Mouse (Mus musculus) stomach, embryonic 16.5 days (tissue): ENCODE measurements at regions not wholly inside any gene's neighbourhood (a gene's known extent, or its start where the extent isn't known, plus 50 kb on each side); places are given as distances from the start of the nearest gene placed in this dataset.

ENCODE experiments used
- ATAC-seq: fragments of 200-750 bp; cut with Nextera tagmentation; 2 replicates; pipeline ENCODE4 v1.8.0; 2017; ENCODE audit warnings: moderate number of reproducible peaks, moderate TSS enrichment; ENCODE audit not compliant: insufficient read depth, low FRiP score
- H3K27ac ChIP-seq: fragments of 300-500 bp; sonication (generic); 2 replicates; pipeline ENCODE4 v1.5.1; 2014; ENCODE audit warnings: low read length
- H3K27me3 ChIP-seq: fragments of 300-500 bp; sonication (generic); 2 replicates; pipeline ENCODE4 v1.6.1; 2014; ENCODE audit warnings: low read length, control low read depth, mixed read lengths; ENCODE audit not compliant: control insufficient read depth, insufficient read depth
- H3K36me3 ChIP-seq: fragments of 300-500 bp; sonication (generic); 2 replicates; pipeline ENCODE4 v1.6.1; 2014; ENCODE audit warnings: low read length; ENCODE audit not compliant: control insufficient read depth, insufficient read depth
- H3K4me1 ChIP-seq: fragments of 300-500 bp; sonication (generic); 2 replicates; pipeline ENCODE4 v1.6.1; 2014; ENCODE audit warnings: low read length, control low read depth, mixed read lengths; ENCODE audit not compliant: control insufficient read depth, insufficient read depth
- H3K4me2 ChIP-seq: fragments of 300-500 bp; sonication (generic); 2 replicates; pipeline ENCODE4 v1.6.1; 2014; ENCODE audit warnings: low read depth, low read length, mixed read lengths
- H3K4me3 ChIP-seq: fragments of 300-500 bp; sonication (generic); replicated peaks from 2 replicates; pipeline ENCODE4 v1.5.1; 2014; ENCODE audit warnings: mild to moderate bottlenecking, low read length
- H3K9ac ChIP-seq: fragments of 300-500 bp; sonication (generic); 2 replicates; pipeline ENCODE4 v1.6.1; 2014; ENCODE audit warnings: low read length
- H3K9me3 ChIP-seq: fragments of 300-500 bp; sonication (generic); replicated peaks from 2 replicates; pipeline ENCODE4 v1.6.1; 2016; ENCODE audit warnings: low read length, control low read depth; ENCODE audit not compliant: control insufficient read depth
- WGBS: fragments of 180-500 bp; shearing (Covaris S2); extraction: QIAGEN DNeasy Blood & Tissue Kit; methylation state at CpG from one replicate; pipeline ENCODE4 v1.1.7; 2014; 5-methylcytosine and 5-hydroxymethylcytosine counted together

DNA sequence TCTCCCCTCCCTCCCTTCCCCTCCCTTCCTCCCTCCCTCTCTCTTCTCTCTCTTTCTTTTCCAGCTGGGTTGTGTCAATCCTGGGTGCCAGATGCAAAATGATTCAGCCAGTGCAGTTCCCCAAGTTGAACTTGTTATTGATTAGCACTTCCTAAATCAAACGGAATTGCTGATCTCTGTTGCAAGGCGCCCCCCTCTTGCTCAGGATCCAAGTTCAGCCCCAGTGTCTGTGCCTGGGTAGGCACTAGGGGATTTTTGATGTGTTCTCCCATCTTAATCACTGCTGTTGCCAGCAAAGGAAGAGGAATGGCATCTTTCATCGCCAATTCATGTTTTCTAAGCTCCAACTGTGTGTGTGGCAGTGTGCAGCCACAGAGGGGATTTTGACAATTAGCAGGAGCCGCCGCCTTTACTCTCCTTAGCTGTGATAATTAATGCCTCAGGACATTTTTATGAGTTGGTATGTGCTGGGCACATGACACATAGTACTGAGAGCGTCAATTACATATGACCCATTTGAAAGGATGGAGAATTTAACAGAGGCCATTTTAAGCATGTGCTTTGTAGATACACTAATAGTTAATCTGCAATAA lies 125.9 kb upstream of the Veph1 start:
- WGBS: 53% methylated on average over 6 of the region's 6 CpGs
- Histone ChIP-seq H3K9ac (no peak overlapping the region), H3K4me1 (0 out of 2 replicates have a peak, but pooled peaks cover 3% of the 10 kb centered on the region), H3K27ac (no peak overlapping the region), H3K36me3 (no peaks in the 10 kb centered on the region), H3K4me2 (no peak overlapping the region), H3K4me3 (no peak overlapping the region), H3K9me3 (no peaks in the 10 kb centered on the region), H3K27me3 (no peaks in the 10 kb centered on the region)
- no peak for ATAC-seq

DNA sequence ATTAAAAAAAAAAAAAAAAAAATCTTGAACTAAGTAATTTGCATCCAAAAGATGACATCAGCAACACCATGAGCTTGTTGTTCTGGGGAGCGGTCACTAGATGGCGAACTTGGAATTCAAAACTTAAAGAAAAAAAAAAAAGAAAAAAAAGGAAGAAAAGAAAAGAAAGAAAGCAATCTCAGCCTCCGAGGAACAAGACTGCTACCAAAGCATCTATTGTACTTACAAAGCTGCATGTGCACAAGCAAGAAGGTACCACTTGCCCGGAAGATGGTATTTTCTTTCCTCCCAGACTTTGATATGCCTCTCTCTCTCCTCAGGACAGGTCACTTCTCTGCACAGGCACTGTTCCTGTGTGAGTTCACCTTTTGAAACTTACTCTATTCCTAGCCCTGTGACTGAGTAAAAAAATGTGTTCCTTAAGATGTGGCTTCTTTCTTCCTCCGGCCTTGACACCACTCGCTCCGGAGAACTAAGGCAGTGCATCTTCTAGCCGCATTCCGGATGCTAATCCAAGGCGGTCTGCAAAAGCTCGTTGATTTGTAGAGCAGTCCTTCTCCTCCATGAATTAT lies 114.2 kb upstream of the Veph1 start:
- Histone ChIP-seq H3K36me3 (no peaks in the 10 kb centered on the region), H3K27me3 (no peaks in the 10 kb centered on the region; the same call in 1 of the 2 replicates), H3K4me3 (peak overlapping the region; percentile 31), H3K4me2 (peak overlapping the region; percentile 46), H3K27ac (no peak overlapping the region), H3K9ac (no peak overlapping the region), H3K9me3 (no peaks in the 10 kb centered on the region), H3K4me1 (no peaks in the 10 kb centered on the region)
- no peak for ATAC-seq
- 38% methylated on average over 11 of the region's 11 CpGs for WGBS

DNA sequence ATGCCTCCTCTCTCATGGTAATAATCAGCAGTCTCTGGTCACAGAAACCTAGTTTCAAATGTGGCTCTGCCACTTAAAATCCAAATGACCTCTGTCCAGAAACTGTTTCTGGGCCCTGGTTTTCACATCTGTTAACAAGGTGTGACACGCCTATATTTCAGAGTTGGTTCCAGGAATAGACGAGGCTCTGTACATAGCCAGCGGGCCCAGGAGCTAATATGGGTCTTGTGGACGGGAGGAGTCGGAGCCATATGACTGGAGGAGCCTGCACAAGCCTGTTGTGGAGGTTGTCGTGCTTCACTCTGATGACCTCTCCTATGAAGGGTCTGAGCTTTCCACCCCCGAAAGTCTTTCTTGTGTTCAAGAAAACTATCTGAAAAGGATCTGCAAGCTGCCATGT lies 112.2 kb upstream of the Veph1 start:
- Histone ChIP-seq H3K27ac (no peak overlapping the region), H3K4me3 (no peak overlapping the region), H3K9me3 (no peaks in the 10 kb centered on the region), H3K4me2 (no peak overlapping the region), H3K4me1 (no peaks in the 10 kb centered on the region), H3K36me3 (no peaks in the 10 kb centered on the region), H3K27me3 (no peaks in the 10 kb centered on the region; the same call in 1 of the 2 replicates), H3K9ac (no peak overlapping the region)
- WGBS: 77% methylated on average over 7 of the region's 7 CpGs
- ATAC-seq: no peak

DNA sequence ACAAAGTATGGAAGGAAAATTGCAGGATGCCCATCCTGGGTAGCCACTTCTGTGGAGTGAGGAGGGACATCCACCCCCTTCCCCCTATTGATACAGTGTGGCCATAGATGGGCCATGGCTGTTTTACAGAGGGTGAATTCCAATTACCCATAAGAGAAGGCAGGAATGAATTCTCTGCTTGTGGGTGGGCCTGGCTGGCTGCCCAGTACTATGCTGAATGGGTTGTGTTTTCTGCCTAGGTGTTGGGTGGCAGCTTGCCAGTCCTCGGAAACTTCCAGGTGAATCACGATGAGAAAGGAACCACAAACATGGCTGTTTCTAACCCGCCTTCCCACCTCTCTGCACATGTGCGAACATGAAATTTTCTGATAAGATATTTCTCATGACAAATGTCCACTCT lies 109.0 kb upstream of the Veph1 start:
- no peak overlapping the region for H3K4me2 ChIP-seq
- no peak overlapping the region for H3K4me3 ChIP-seq
- H3K4me1 ChIP-seq: no peaks in the 10 kb centered on the region
- 60% methylated on average over 4 of the region's 4 CpGs for WGBS
- no peaks in the 10 kb centered on the region for H3K36me3 ChIP-seq
- H3K9me3 ChIP-seq: no peaks in the 10 kb centered on the region
- H3K27me3 ChIP-seq: no peaks in the 10 kb centered on the region
- no peak overlapping the region for H3K9ac ChIP-seq
- H3K27ac ChIP-seq: no peak overlapping the region
- 0 out of 2 replicates have a peak, but pooled peaks have one; percentile 42 for ATAC-seq

DNA sequence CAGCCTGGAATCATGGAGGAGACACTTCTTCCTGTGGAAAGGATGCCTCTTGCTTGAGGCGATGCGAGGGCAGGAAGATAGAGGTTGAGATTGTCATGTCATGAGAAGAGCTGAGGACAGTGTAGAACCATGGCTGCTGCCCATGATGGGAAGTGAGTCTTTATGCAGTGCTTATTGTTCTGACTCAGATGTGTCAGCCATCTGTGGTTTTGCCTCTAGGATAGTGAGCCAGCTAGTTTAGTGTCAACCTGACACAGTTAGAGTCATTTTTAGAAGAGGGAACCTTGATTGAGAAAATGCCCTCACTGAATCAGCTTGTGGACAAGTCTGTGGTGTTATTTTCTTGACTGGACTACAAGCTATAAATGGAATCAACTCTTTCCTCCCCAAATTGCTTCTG lies 107.1 kb upstream of the Veph1 start:
- no peaks in the 10 kb centered on the region for H3K4me1 ChIP-seq
- H3K4me3 ChIP-seq: no peak overlapping the region
- WGBS: 89% methylated on average over 2 of the region's 2 CpGs
- H3K4me2 ChIP-seq: no peak overlapping the region
- no peak overlapping the region for H3K27ac ChIP-seq
- H3K36me3 ChIP-seq: no peaks in the 10 kb centered on the region
- H3K27me3 ChIP-seq: no peaks in the 10 kb centered on the region
- H3K9ac ChIP-seq: no peak overlapping the region
- no peak for ATAC-seq
- no peaks in the 10 kb centered on the region for H3K9me3 ChIP-seq

DNA sequence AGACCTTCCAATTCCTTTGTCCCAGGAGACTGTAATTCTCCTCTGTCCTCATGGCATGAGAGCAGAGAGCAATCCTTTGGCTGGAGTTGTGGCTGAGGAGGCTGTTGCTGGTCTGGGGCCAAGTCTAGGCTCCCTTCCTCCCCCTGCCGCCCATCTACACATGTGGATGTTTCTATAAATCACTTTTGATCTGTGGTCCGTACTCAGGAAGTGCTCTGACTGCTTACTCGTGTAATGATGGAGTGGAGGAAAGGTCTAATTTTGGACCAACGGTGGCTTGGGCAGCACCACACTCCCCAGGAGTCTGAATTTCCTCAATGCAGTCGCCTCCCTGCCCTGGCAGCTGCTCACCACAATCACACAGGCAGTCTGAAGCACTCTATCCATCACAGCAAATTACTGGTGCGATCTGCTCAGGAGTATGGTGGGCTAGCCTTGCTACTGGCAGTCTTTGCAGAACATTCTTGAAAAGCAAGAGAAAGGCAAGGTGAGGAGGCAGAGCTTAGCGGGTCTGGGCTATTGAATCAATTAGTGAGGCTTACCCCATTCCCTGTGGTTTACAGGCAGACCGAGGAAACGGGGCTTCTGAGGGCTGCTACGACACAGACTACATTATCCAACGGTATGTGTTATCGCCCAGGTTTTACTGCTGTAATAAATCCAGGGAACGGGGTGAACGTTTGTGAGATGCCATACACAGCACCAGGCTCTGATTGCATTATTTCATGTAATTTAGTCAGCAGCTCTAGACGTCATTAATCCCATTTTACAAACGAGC lies 104.3 kb upstream of the Veph1 start:
- Histone ChIP-seq H3K4me1 (no peaks in the 10 kb centered on the region), H3K9me3 (no peaks in the 10 kb centered on the region), H3K4me3 (no peak overlapping the region), H3K27ac (no peak overlapping the region), H3K9ac (no peak overlapping the region), H3K4me2 (no peak overlapping the region), H3K36me3 (no peaks in the 10 kb centered on the region), H3K27me3 (no peaks in the 10 kb centered on the region)
- ATAC-seq: peak; percentile 21; the same call in 1 of the 2 replicates
- WGBS: 46% methylated on average over 16 of the region's 16 CpGs

DNA sequence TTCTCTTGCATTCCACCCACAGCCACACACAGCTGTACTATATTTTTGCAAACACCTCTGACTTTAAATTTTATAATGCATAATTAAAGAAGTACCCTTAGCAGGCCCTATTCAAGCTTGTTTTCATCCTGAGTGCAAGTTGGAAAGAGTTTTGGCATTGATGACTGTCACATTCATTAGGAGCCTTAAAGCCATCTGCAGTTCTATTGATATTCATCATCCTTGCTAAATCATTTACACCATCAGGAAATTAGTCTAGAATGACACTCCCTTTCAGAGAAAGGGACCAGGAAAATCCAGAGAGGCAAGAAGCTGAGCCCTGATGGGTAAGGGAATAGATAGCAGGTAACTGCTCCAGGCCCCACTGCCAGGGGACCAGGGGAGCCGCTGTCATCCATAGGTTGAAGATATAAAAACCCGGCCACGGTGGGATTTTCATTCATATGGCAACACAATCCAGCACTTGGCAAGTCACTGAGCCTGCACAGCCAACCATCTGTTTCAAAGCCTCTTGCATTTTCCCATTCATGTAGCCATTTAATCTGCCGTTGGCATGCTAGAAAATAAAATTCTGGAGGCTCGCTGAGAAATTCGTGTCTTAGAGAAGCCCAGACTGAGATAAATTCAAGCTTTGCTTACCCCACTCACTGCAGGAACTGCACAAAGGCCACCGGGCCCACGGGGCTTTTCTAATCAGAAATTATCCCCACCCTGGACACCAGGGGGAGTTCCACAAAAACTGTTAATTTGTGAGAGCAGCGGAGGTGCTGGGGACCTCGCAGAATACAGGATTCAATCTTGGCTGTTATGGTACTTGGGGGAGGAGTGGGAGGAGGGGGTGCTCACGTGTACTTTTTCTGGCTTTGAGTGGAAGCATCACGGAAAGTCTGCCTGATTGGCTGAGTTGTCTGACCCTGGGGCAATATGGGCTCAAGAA lies 101.8 kb upstream of the Veph1 start:
- no peak overlapping the region for H3K4me2 ChIP-seq
- no peak overlapping the region for H3K27ac ChIP-seq
- no peaks in the 10 kb centered on the region for H3K4me1 ChIP-seq
- H3K4me3 ChIP-seq: no peak overlapping the region
- H3K27me3 ChIP-seq: no peaks in the 10 kb centered on the region
- H3K36me3 ChIP-seq: no peaks in the 10 kb centered on the region
- no peak for ATAC-seq
- 65% methylated on average over 12 of the region's 12 CpGs for WGBS
- H3K9ac ChIP-seq: no peak overlapping the region
- no peaks in the 10 kb centered on the region for H3K9me3 ChIP-seq

DNA sequence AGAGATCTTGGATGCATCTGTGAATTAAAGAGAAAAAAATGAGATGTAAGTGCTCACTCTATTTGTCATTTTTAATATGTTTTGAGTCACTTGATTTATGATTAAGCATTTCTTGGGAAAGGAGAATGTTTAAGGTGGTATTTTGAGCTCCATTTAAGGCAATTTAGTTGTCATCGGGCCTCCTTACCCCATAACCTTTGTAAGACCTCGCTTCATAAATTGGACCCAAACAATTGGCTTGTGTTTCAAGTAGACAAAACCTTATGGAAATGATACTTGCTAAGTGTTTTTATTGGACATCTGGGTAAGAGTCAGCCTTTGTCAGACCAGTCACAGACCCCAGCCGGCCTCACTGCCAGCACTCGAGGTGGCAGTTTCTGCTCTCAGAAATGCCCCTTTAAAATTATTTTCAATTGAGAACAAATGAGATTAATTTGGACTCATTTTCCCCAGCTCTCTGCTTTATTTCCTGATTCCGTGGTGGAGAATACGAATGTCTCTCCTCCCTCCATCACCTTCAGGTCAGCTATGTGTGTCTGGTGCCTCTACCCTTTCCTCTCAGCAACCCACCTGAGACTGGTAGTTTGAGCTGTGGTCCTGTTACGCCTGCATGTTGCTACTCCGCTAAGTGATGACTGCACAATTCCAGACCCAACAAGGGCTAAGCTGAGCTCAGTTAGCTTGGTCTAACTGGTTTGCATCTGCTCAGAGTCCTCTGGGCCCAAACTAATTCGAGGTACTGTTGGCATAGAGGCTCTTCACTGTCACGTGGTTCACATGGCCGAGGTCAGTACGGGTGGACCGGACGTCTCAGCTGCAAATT lies 78.7 kb upstream of the Veph1 start:
- no peak for ATAC-seq
- Histone ChIP-seq H3K4me2 (no peak overlapping the region), H3K9ac (no peak overlapping the region), H3K4me1 (no peaks in the 10 kb centered on the region), H3K27ac (no peak overlapping the region), H3K9me3 (no peaks in the 10 kb centered on the region), H3K27me3 (no peaks in the 10 kb centered on the region), H3K4me3 (no peak overlapping the region), H3K36me3 (no peaks in the 10 kb centered on the region)
- WGBS: 67% methylated on average over 14 of the region's 14 CpGs
